Mouse (Mus musculus) forebrain, postnatal 0 days (tissue): ENCODE data around the gene Nrxn3. TPM values are rescaled to one million over a fixed set of nuclear protein-coding genes. Genes with fewer than 3 reads are reported as not detected.

Experiments
- ATAC-seq: fragments of 200-750 bp; cut with Nextera tagmentation; 2 replicates; pipeline ENCODE4 v1.8.0; 2017; ENCODE audit warnings: mild to moderate bottlenecking, moderate library complexity
- DNase-seq: peaks from one replicate; pipeline ENCODE4 v3.0.0-alpha.2; 2015
- H3K27ac ChIP-seq: fragments of 300-500 bp; sonication (generic); 2 replicates; pipeline ENCODE4 v1.5.1; 2014; ENCODE audit warnings: low read depth, mild to moderate bottlenecking, antibody characterized with exemption, low read length, moderate library complexity, mixed read lengths
- H3K27me3 ChIP-seq: fragments of 300-500 bp; sonication (generic); 2 replicates; pipeline ENCODE4 v1.6.1; 2014; ENCODE audit warnings: mild to moderate bottlenecking, low read length, mixed read lengths; ENCODE audit not compliant: insufficient read depth
- H3K36me3 ChIP-seq: fragments of 300-500 bp; sonication (generic); 2 replicates; pipeline ENCODE4 v1.6.1; 2014; ENCODE audit warnings: mild to moderate bottlenecking, moderate library complexity; ENCODE audit not compliant: insufficient read depth
- H3K4me1 ChIP-seq: fragments of 300-500 bp; sonication (generic); 2 replicates; pipeline ENCODE4 v1.6.1; 2014; ENCODE audit warnings: antibody characterized with exemption; ENCODE audit not compliant: insufficient read depth
- H3K4me2 ChIP-seq: fragments of 300-500 bp; sonication (generic); 2 replicates; pipeline ENCODE4 v1.6.1; 2014; ENCODE audit warnings: low read depth, mild to moderate bottlenecking, moderate library complexity
- H3K4me3 ChIP-seq: fragments of 300-500 bp; sonication (generic); 2 replicates; pipeline ENCODE4 v1.5.1; 2014; ENCODE audit warnings: low read depth, low read length, mixed read lengths
- H3K9ac ChIP-seq: fragments of 300-500 bp; sonication (generic); 2 replicates; pipeline ENCODE4 v1.6.1; 2014; ENCODE audit warnings: mild to moderate bottlenecking
- H3K9me3 ChIP-seq: fragments of 300-500 bp; sonication (generic); 2 replicates; pipeline ENCODE4 v1.6.1; 2016; ENCODE audit warnings: low read length
- CTCF ChIP-seq: sonication (generic); IDR thresholded peaks from 2 replicates; pipeline ENCODE4 v1.5.1; 2016; ENCODE audit warnings: antibody characterized with exemption, control low read depth, low read depth
- WGBS: fragments of 180-500 bp; shearing (Covaris S2); extraction: QIAGEN DNeasy Blood & Tissue Kit; methylation state at CpG from one replicate; pipeline ENCODE4 v1.1.7; 2014; 5-methylcytosine and 5-hydroxymethylcytosine counted together
- polyA plus RNA-seq: library from polyadenylated mRNA; unstranded; fragments of >200 nt; fragmentation: Nextera tagmentation; extraction: Ambion mirVana; gene quantifications from 2 replicates; pipeline ENCODE4 v1.2.1, GENCODE M21; 2015
- total RNA-seq: library from RNA; depleted of rRNA; stranded (reverse); fragments of >200 nt; gene quantifications from 2 replicates; pipeline ENCODE4 v1.2.3, GENCODE M21; 2014

Nrxn3 gene
- total and polyA plus RNA-seq, 2 experiments from 2014 or later = 59.9 to 94.6 TPM

GRCm38 (mm10) chr12:89211608-89212007, 488.9 kb downstream of the Nrxn3 start:
- H3K36me3 ChIP-seq = no peaks in the 10 kb centered on the region
- WGBS = 45% methylated on average over 2 of the region's 2 CpGs
- H3K27ac ChIP-seq = no peak overlapping the region
- ATAC-seq = no peak
- no peaks in the 10 kb centered on the region for H3K4me1 ChIP-seq
- no peak for DNase-seq
- no peaks in the 10 kb centered on the region for H3K9me3 ChIP-seq
- no peak overlapping the region for H3K9ac ChIP-seq
- no peak overlapping the region for H3K4me3 ChIP-seq
- 0 out of 2 replicates have a peak, but pooled peaks have one; percentile 23 for TF ChIP-seq CTCF
- H3K27me3 ChIP-seq = no peaks in the 10 kb centered on the region
- H3K4me2 ChIP-seq = no peak overlapping the region

- Histone ChIP-seq H3K4me1 (no peaks in the 10 kb centered on the region), H3K9ac (no peak overlapping the region), H3K4me2 (no peak overlapping the region), H3K27me3 (no peaks in the 10 kb centered on the region), H3K27ac (no peak overlapping the region), H3K36me3 (no peaks in the 10 kb centered on the region), H3K9me3 (no peaks in the 10 kb centered on the region), H3K4me3 (no peak overlapping the region)
- WGBS = 51% methylated on average over 1 of the region's 1 CpGs
- TF ChIP-seq CTCF = no peak
- DNase-seq (no peak), ATAC-seq (no peak)
These were observed 517.1 kb downstream of the Nrxn3 start for GRCm38 (mm10) chr12:89239826-89240225.

- ATAC-seq (peak; percentile 54; the same call in 1 of the 2 replicates), DNase-seq (peak; percentile 13)
- Histone ChIP-seq H3K4me2 (no peak overlapping the region), H3K36me3 (no peaks in the 10 kb centered on the region), H3K4me3 (no peak overlapping the region), H3K4me1 (no peaks in the 10 kb centered on the region), H3K27ac (no peak overlapping the region), H3K9ac (no peak overlapping the region), H3K9me3 (no peaks in the 10 kb centered on the region), H3K27me3 (no peaks in the 10 kb centered on the region)
- TF ChIP-seq CTCF = peak; percentile 67
These were observed 518.9 kb downstream of the Nrxn3 start for GRCm38 (mm10) chr12:89241554-89241953.

GRCm38 (mm10) chr12:89242476-89242875, 519.8 kb downstream of the Nrxn3 start:
- Histone ChIP-seq H3K4me1 (no peaks in the 10 kb centered on the region), H3K4me2 (no peak overlapping the region), H3K36me3 (no peaks in the 10 kb centered on the region), H3K9me3 (no peaks in the 10 kb centered on the region), H3K4me3 (no peak overlapping the region), H3K9ac (no peak overlapping the region), H3K27ac (no peak overlapping the region), H3K27me3 (no peaks in the 10 kb centered on the region)
- no peak for DNase-seq
- WGBS = 55% methylated on average over 1 of the region's 1 CpGs
- ATAC-seq = no peak
- TF ChIP-seq CTCF = no peak

- ATAC-seq = no peak
- TF ChIP-seq CTCF = no peak
- no peak overlapping the region for H3K4me2 ChIP-seq
- no peak overlapping the region for H3K4me3 ChIP-seq
- H3K9ac ChIP-seq = no peak overlapping the region
- no peaks in the 10 kb centered on the region for H3K27me3 ChIP-seq
- H3K27ac ChIP-seq = no peak overlapping the region
- H3K36me3 ChIP-seq = 0 out of 2 replicates have a peak, but pooled peaks cover 2% of the 10 kb centered on the region
- no peaks in the 10 kb centered on the region for H3K9me3 ChIP-seq
- 0 out of 2 replicates have a peak, but pooled peaks cover 4% of the 10 kb centered on the region for H3K4me1 ChIP-seq
- WGBS = 45% methylated on average over 4 of the region's 4 CpGs
- peak; percentile 22 for DNase-seq
These were observed 532.7 kb downstream of the Nrxn3 start for GRCm38 (mm10) chr12:89255275-89255892.

- H3K4me3 ChIP-seq = no peak overlapping the region
- 43% methylated on average over 3 of the region's 3 CpGs for WGBS
These were observed 536.2 kb downstream of the Nrxn3 start for GRCm38 (mm10) chr12:89258879-89259278.

GRCm38 (mm10) chr12:89260076-89260475, 537.4 kb downstream of the Nrxn3 start:
- H3K9ac ChIP-seq = no peak overlapping the region
- H3K36me3 ChIP-seq = 0 out of 2 replicates have a peak, but pooled peaks cover 7% of the 10 kb centered on the region
- no peaks in the 10 kb centered on the region for H3K9me3 ChIP-seq
- H3K4me3 ChIP-seq = no peak overlapping the region
- no peak overlapping the region for H3K4me2 ChIP-seq
- DNase-seq (no peak), ATAC-seq (no peak)
- 0 out of 2 replicates have a peak, but pooled peaks cover 4% of the 10 kb centered on the region for H3K4me1 ChIP-seq
- H3K27ac ChIP-seq = no peak overlapping the region
- TF ChIP-seq CTCF = no peak
- no peaks in the 10 kb centered on the region for H3K27me3 ChIP-seq
- WGBS = 94% methylated on average over 24 of the region's 24 CpGs

More at GRCm38 (mm10) chr12:89258879-89259278, 536.2 kb downstream of the Nrxn3 start:
- Histone ChIP-seq H3K27ac (no peak overlapping the region), H3K9me3 (no peaks in the 10 kb centered on the region), H3K9ac (no peak overlapping the region), H3K36me3 (0 out of 2 replicates have a peak, but pooled peaks cover 7% of the 10 kb centered on the region), H3K4me1 (0 out of 2 replicates have a peak, but pooled peaks cover 4% of the 10 kb centered on the region), H3K27me3 (no peaks in the 10 kb centered on the region), H3K4me2 (no peak overlapping the region)
- ATAC-seq = no peak
- no peak for TF ChIP-seq CTCF
- DNase-seq = no peak
